Mouse (Mus musculus): ENCODE results near the gene Anks6.

DNA sequence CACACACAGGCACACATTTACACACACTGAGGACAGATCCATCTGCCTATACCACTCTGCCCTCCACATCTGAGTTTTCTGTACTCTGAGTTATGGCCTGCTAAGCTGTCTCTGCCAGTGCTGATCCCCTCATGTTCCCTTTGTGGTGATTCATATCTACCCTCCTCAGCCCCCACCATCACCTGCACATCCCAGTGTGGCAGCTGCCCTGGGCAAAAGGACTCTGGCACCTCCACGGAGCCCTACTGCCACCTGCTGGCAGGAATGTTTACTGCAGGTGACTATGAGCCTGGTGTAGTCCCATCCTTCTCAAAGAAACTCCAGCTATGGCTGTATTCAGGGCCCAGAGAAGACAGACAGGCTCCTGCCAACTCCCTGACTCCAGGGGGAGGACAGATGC lies 7.1 kb downstream of the Anks6 start:
- TF ChIP-seq CTCF (conservative IDR thresholded peaks at IDR 0.05 in 1 of 2, IDR thresholded peaks at IDR 0.05 in 1 of 2; ENCODE audit: low read depth in 2 of 2, low read length in 2 of 2) (peak; percentile 82 to 87), NRF1 (IDR thresholded peaks at IDR 0.05; ENCODE audit: low read depth, low read length) (no peak), MXI1 (IDR thresholded peaks at IDR 0.05; ENCODE audit: low read depth, low read length) (no peak), ZC3H11A (IDR thresholded peaks at IDR 0.05; ENCODE audit: low read depth, low read length) (no peak), POLR2A (IDR thresholded peaks at IDR 0.05; ENCODE audit: low read depth, low read length) (no peak), MYC (IDR thresholded peaks at IDR 0.05; ENCODE audit: low read depth, low read length) (no peak), E2F4 (IDR thresholded peaks at IDR 0.05; ENCODE audit: insufficient replicate concordance, low read depth, low read length) (no peak), EP300 (IDR thresholded peaks at IDR 0.05; ENCODE audit: low read length) (no peak), TBP (conservative IDR thresholded peaks at IDR 0.05; ENCODE audit: low read depth, low read length) (no peak), ZNF384 (IDR thresholded peaks at IDR 0.05; ENCODE audit: low read depth, low read length) (no peak)

Measured in CH12.LX (cell line).